ENCODE assay signal across 21 mouse cellular contexts in genomic region chr16:43302171-43302570, GRCm38 (mm10).
DNase-seq lines count a peak whose midpoint lies in the region; ATAC-seq and TF ChIP-seq lines count a peak whose summit lies in the region.
"Had no signal": no experiment of that assay in that cellular context is flagged by ENCODE, and none has a peak within 500 bp of the region (broad histone marks: within the 10 kb centered on the region; RNA-seq: fewer than 3 reads in every experiment).

No protein-coding gene starts in this region.

- no peak for TF ChIP-seq POLR2A in heart, adult 2 months (IDR thresholded peaks at IDR 0.05; ENCODE audit: insufficient read depth, low read depth, low read length)

- peak overlapping the region; percentile 83; the same call in 1 of the 2 replicates for H3K27ac ChIP-seq in heart, adult 2 months
- H3K27ac ChIP-seq in kidney, embryonic 16.5 days (ENCODE audit: low read length), result no peak overlapping the region
- H3K27ac ChIP-seq: embryonic facial prominence, embryonic 13.5 days; embryonic facial prominence, embryonic 15.5 days; forebrain, embryonic 10.5 days; forebrain, embryonic 12.5 days had no signal

- no peak for DNase-seq in heart, adult 2 months
- no peak for DNase-seq in heart, postnatal 36 days
- DNase-seq in kidney, adult 9 months, result peak; percentile 77
- DNase-seq: adrenal gland, adult 2 months; adrenal gland, postnatal 10 days; adrenal gland, postnatal 25 days; cerebellum, adult 11 months; cerebellum, adult 18-20 months; cerebellum, adult 8-10 months; cerebellum, adult 9-11 months; cerebellum, postnatal 14 days; cerebellum, postnatal 36 days; embryo, embryonic 11 days had no signal

- 87% methylated on average over 2 of the region's 2 CpGs for WGBS in heart, adult 2 months
- WGBS in kidney, embryonic 16.5 days, result 77% methylated on average over 2 of the region's 2 CpGs

- TF ChIP-seq CTCF in heart, adult 2 months (IDR thresholded peaks at IDR 0.05), result no peak

- H3K27me3 ChIP-seq in heart, adult 2 months (ENCODE audit: control insufficient read depth, insufficient read depth, low read length), result no peaks in the 10 kb centered on the region
- H3K27me3 ChIP-seq in kidney, embryonic 16.5 days (ENCODE audit: insufficient read depth, low read length), result no peaks in the 10 kb centered on the region
- H3K27me3 ChIP-seq: embryonic facial prominence, embryonic 13.5 days; embryonic facial prominence, embryonic 15.5 days; forebrain, embryonic 12.5 days had no signal

- peaks cover 8% of the 10 kb centered on the region for H3K36me3 ChIP-seq in heart, adult 2 months (ENCODE audit: control insufficient read depth, insufficient read depth, low read length)
- H3K36me3 ChIP-seq in kidney, embryonic 16.5 days (ENCODE audit: insufficient read depth, low read length), result no peaks in the 10 kb centered on the region
- H3K36me3 ChIP-seq: embryonic facial prominence, embryonic 13.5 days; embryonic facial prominence, embryonic 15.5 days; forebrain, embryonic 10.5 days; forebrain, embryonic 12.5 days had no signal

- no peak for TF ChIP-seq EP300 in heart, adult 2 months (IDR thresholded peaks at IDR 0.05; ENCODE audit: insufficient read depth, low read depth, low read length)

- peaks cover 6% of the 10 kb centered on the region for H3K4me1 ChIP-seq in heart, adult 2 months (ENCODE audit: control insufficient read depth, insufficient read depth, low read length)
- H3K4me1 ChIP-seq in kidney, embryonic 16.5 days (ENCODE audit: insufficient read depth, low read length), result peaks cover 20% of the 10 kb centered on the region
- H3K4me1 ChIP-seq: embryonic facial prominence, embryonic 15.5 days had no signal

- H3K9ac ChIP-seq in heart, adult 2 months (ENCODE audit: low read depth, low read length), result no peak overlapping the region
- no peak overlapping the region for H3K9ac ChIP-seq in kidney, embryonic 16.5 days (replicated peaks; ENCODE audit: low read length)
- H3K9ac ChIP-seq: embryonic facial prominence, embryonic 13.5 days; embryonic facial prominence, embryonic 15.5 days; forebrain, embryonic 12.5 days had no signal

- H3K9me3 ChIP-seq in kidney, embryonic 16.5 days (ENCODE audit: low read length), result no peaks in the 10 kb centered on the region
- H3K9me3 ChIP-seq: embryonic facial prominence, embryonic 13.5 days; embryonic facial prominence, embryonic 15.5 days; forebrain, embryonic 10.5 days; forebrain, embryonic 12.5 days had no signal

- no peak for ATAC-seq in kidney, embryonic 16.5 days (ENCODE audit: low FRiP score, low TSS enrichment)
- ATAC-seq: forebrain, embryonic 14.5 days; forebrain, embryonic 16.5 days had no signal

- H3K4me3 ChIP-seq in heart, adult 2 months, result no peak overlapping the region
- H3K4me3 ChIP-seq in kidney, embryonic 16.5 days (ENCODE audit: low read length), result no peak overlapping the region
- H3K4me3 ChIP-seq: embryonic facial prominence, embryonic 13.5 days; embryonic facial prominence, embryonic 15.5 days; erythroblast, embryonic 14.5 days; forebrain, embryonic 10.5 days; forebrain, embryonic 12.5 days had no signal

- no peak overlapping the region for H3K4me2 ChIP-seq in kidney, embryonic 16.5 days (replicated peaks; ENCODE audit: low read depth, low read length)
- H3K4me2 ChIP-seq: embryonic facial prominence, embryonic 13.5 days; embryonic facial prominence, embryonic 15.5 days; forebrain, embryonic 12.5 days had no signal

- intact Hi-C loops in heart, adult 2 months (cut with DNase I), result no loop called here
- intact Hi-C loops in heart, postnatal 36 days (cut with DNase I), result loop anchor here (5.0 kb wide), 1 partner anchor 270 kb away; no protein-coding TSS in a partner anchor

- no peaks in the 10 kb centered on the region for H3K79me2 ChIP-seq in heart, adult 2 months (replicated peaks; ENCODE audit: control insufficient read depth, insufficient read depth, low read length)
